Mouse (Mus musculus) embryonic facial prominence, embryonic 11.5 days (tissue): ENCODE measurements around the gene Fes. TPM values are rescaled to one million over a fixed set of nuclear protein-coding genes. Genes with fewer than 3 reads are reported as not detected.
A peak's percentile ranks its signal among the peaks of the same experiment; 100 is the strongest.

Experiments
- ATAC-seq: fragments of 200-750 bp; cut with Nextera tagmentation; replicated peaks from 2 replicates; pipeline ENCODE4 v1.8.0; 2017; ENCODE audit warnings: low read depth; ENCODE audit not compliant: insufficient number of reproducible peaks, low FRiP score, low TSS enrichment
- DNase-seq: peaks from one replicate; pipeline ENCODE4 v3.0.0-alpha.2; 2015; ENCODE audit warnings: low spot score
- H3K27ac ChIP-seq: fragments of 300-500 bp; sonication (generic); replicated peaks from 2 replicates; pipeline ENCODE4 v1.5.1; 2014; ENCODE audit warnings: mild to moderate bottlenecking, low read depth, low read length, control low read depth
- H3K27me3 ChIP-seq: fragments of 300-500 bp; sonication (generic); 2 replicates; pipeline ENCODE4 v1.6.1; 2014; ENCODE audit warnings: mild to moderate bottlenecking, low read length, moderate library complexity, mixed read lengths; ENCODE audit not compliant: control insufficient read depth, insufficient read depth
- H3K36me3 ChIP-seq: fragments of 300-500 bp; sonication (generic); replicated peaks from 2 replicates; pipeline ENCODE4 v1.6.1; 2014; ENCODE audit warnings: low read depth, mild to moderate bottlenecking, low read length, moderate library complexity, mixed read lengths; ENCODE audit not compliant: control insufficient read depth, insufficient read depth
- H3K4me1 ChIP-seq: fragments of 300-500 bp; sonication (generic); 2 replicates; pipeline ENCODE4 v1.6.1; 2014; ENCODE audit warnings: low read length, mixed read lengths; ENCODE audit not compliant: control insufficient read depth, insufficient read depth
- H3K4me2 ChIP-seq: fragments of 300-500 bp; sonication (generic); 2 replicates; pipeline ENCODE4 v1.6.1; 2014; ENCODE audit warnings: low read depth, mild to moderate bottlenecking, control low read depth, low read length, moderate library complexity
- H3K4me3 ChIP-seq: fragments of 300-500 bp; sonication (generic); 2 replicates; pipeline ENCODE4 v1.5.1; 2014; ENCODE audit warnings: low read depth, low read length, control low read depth
- H3K9ac ChIP-seq: fragments of 300-500 bp; sonication (generic); replicated peaks from 2 replicates; pipeline ENCODE4 v1.6.1; 2014; ENCODE audit warnings: mild to moderate bottlenecking, control low read depth, low read length
- H3K9me3 ChIP-seq: fragments of 300-500 bp; sonication (generic); replicated peaks from 2 replicates; pipeline ENCODE4 v1.6.1; 2016; ENCODE audit warnings: mild to moderate bottlenecking, low read length, inconsistent platforms, mixed read lengths; ENCODE audit not compliant: control insufficient read depth
- WGBS: fragments of 180-500 bp; shearing (Covaris S2); extraction: QIAGEN DNeasy Blood & Tissue Kit; methylation state at CpG from one replicate; pipeline ENCODE4 v1.1.7; 2014; 5-methylcytosine and 5-hydroxymethylcytosine counted together
- polyA plus RNA-seq: library from polyadenylated mRNA; unstranded; fragments of >200 nt; fragmentation: Nextera tagmentation; extraction: Ambion mirVana; gene quantifications from 2 replicates; pipeline ENCODE4 v1.2.1, GENCODE M21; 2014

Gene Fes
- polyA plus RNA-seq, 1 experiment from 2014 or later: 8.3 TPM

DNA sequence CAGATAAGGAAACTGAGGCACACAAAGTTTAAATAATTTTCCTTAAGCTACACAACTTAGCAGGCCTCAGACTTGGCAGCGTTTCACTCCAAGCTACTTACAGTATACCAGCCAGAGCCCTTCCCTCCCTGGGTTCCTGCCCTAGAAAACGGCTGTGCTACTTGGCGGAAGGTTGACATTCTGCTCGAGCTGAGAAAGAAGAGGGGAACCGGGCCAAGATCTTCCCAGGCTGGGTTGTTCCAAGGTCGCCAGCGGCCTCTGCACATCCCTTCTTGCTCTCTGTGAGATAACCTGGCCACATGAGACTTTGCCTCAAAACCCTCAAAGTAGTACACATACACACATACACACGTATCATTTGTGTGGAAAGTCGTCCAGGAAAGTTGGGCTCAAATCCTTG is 15.8 kb upstream of the Fes start:
- Histone ChIP-seq H3K9me3 (no peaks in the 10 kb centered on the region), H3K27me3 (no peaks in the 10 kb centered on the region), H3K4me3 (no peak overlapping the region), H3K4me2 (no peak overlapping the region), H3K27ac (no peak overlapping the region), H3K4me1 (peaks cover 6% of the 10 kb centered on the region; the same call in 1 of the 2 replicates), H3K36me3 (no peaks in the 10 kb centered on the region), H3K9ac (no peak overlapping the region)
- 54% methylated on average over 9 of the region's 9 CpGs for WGBS
- DNase-seq (no peak), ATAC-seq (no peak)

DNA sequence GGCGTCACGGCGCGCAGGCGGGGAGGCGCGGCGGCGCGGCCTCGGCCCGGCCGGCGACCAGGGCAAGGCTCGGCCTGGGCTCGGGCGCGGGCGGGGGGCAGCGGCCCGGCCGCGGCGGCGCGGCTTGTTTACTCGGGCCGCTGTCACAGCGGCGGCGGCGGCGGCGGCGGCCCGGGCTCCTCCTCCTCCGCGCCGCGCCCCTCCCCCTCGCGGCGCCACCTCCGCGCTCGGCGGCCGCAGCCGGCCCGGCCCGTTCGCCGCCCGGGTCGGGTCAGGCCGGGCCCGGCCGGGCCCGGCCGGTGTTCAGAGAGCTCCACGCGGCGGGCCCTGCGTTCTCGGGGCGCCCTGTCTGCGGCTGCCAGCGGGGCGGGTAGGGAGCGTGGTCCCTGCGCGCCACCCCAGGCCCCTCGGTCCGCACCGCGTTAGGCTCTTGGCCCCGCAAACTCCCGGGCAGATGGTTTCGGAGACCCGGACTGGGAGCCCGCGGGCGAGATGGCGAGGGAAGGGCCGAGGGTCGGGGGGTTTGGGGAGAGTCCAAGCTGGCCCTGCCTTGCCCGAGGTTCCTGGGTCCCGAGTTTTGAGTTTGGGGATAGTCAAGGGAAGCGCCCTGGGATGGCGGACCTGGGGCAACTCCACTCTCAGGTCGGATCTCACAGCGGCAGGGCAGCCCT is 15.0 kb upstream of the Fes start:
- H3K27ac ChIP-seq: peak overlapping the region; percentile 75
- peak overlapping the region; percentile 93 for H3K9ac ChIP-seq
- peaks cover 6% of the 10 kb centered on the region; the same call in 1 of the 2 replicates for H3K4me1 ChIP-seq
- DNase-seq (peak; percentile 78), ATAC-seq (peak; percentile 31; the same call in 1 of the 2 replicates)
- WGBS: under 1% methylated on average over 36 of the region's 92 CpGs
- H3K36me3 ChIP-seq: no peaks in the 10 kb centered on the region
- peak overlapping the region; percentile 94 for H3K4me2 ChIP-seq
- no peaks in the 10 kb centered on the region for H3K9me3 ChIP-seq
- H3K27me3 ChIP-seq: no peaks in the 10 kb centered on the region
- H3K4me3 ChIP-seq: peak overlapping the region; percentile 94

GRCm38 (mm10) chr7:80401860-80402641 is 14.3 kb upstream of the Fes start:
- Histone ChIP-seq H3K27ac (peak overlapping the region; percentile 75; the same call in 1 of the 2 replicates), H3K36me3 (no peaks in the 10 kb centered on the region; the same call in 1 of the 2 replicates), H3K9ac (peak overlapping the region; percentile 93), H3K4me1 (peaks cover 6% of the 10 kb centered on the region; the same call in 1 of the 2 replicates), H3K4me2 (peak overlapping the region; percentile 94), H3K27me3 (no peaks in the 10 kb centered on the region), H3K4me3 (peak overlapping the region; percentile 94), H3K9me3 (no peaks in the 10 kb centered on the region)
- under 1% methylated on average over 72 of the region's 102 CpGs for WGBS
- DNase-seq (peak; percentile 46), ATAC-seq (peak; percentile 27)

DNA sequence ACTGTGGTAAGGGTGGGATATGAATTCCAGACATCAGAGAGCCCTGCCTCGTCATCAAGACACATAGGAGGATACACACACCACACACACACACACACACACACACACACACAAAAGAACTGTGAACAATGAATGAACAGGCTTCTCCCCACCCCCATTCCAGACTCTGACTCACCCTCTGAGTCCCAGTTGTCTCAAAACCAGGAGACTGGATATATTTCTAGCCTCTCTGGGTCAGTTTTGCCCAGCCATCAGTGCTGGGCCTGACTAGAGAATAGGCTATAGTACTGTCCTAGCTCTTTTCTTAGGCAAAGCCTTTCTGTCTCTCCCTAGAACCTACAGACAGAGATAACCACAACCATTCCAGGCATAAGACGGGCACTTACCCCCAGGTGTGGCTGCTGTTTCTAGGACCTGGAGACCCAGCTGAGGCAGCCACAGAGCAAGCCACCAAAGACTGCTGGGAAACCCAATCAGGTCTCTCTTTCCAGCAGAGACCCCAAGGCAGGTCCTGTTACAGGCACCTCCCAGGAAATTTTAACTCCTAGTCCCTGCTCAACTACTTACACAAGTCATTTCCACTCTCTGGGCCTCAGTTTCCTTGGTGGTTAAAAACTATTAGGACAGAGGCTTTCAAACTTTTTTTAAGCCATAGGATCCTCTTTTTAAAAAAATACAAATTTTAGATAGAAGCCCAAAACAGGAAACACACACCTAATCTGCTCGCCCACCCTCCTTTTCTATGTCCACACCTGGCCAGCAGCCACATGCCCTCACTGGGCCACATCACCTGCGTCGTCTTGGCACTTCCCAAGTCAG is 13.5 kb upstream of the Fes start:
- Histone ChIP-seq H3K4me2 (peak overlapping the region; percentile 94), H3K9me3 (no peaks in the 10 kb centered on the region), H3K9ac (peak overlapping the region; percentile 93), H3K4me1 (peaks cover 6% of the 10 kb centered on the region; the same call in 1 of the 2 replicates), H3K27me3 (no peaks in the 10 kb centered on the region), H3K4me3 (peak overlapping the region; percentile 94), H3K27ac (peak overlapping the region; percentile 75; the same call in 1 of the 2 replicates), H3K36me3 (peaks cover 3% of the 10 kb centered on the region; the same call in 1 of the 2 replicates)
- DNase-seq (peak; percentile 23), ATAC-seq (no peak)
- WGBS: 22% methylated on average over 5 of the region's 5 CpGs

DNA sequence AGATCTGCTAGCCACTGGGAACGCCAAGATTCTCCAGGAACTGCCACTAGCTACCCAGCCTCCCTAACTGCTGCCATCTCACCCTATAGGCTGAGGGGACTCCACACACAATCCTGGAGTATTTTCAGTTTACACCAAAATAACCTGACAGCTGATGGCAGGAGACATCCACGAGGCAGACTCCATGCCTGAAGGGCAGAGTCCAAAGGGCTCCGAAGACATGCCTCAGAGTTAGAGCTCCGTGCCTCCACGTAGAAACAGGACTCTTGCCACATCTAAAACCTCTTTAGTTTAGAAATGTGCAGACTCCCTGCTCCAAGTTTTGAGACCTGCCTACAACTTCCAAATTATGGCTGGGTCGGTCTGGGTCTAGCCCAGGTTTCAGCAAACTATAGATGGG is 12.8 kb upstream of the Fes start:
- no peak overlapping the region for H3K4me3 ChIP-seq
- peaks cover 6% of the 10 kb centered on the region; the same call in 1 of the 2 replicates for H3K4me1 ChIP-seq
- no peak overlapping the region for H3K4me2 ChIP-seq
- 74% methylated on average over 6 of the region's 6 CpGs for WGBS
- DNase-seq (no peak), ATAC-seq (no peak)
- no peaks in the 10 kb centered on the region for H3K9me3 ChIP-seq
- H3K9ac ChIP-seq: no peak overlapping the region
- H3K27me3 ChIP-seq: no peaks in the 10 kb centered on the region
- H3K27ac ChIP-seq: no peak overlapping the region
- peaks cover 3% of the 10 kb centered on the region; the same call in 1 of the 2 replicates for H3K36me3 ChIP-seq

GRCm38 (mm10) chr7:80400099-80400498 is 12.4 kb upstream of the Fes start:
- H3K4me3 ChIP-seq: no peak overlapping the region
- 43% methylated on average over 5 of the region's 5 CpGs for WGBS
- no peak for ATAC-seq

GRCm38 (mm10) chr7:80398654-80399444 is 11.1 kb upstream of the Fes start:
- Histone ChIP-seq H3K4me3 (no peak overlapping the region), H3K9me3 (no peaks in the 10 kb centered on the region), H3K36me3 (peaks cover 3% of the 10 kb centered on the region; the same call in 1 of the 2 replicates), H3K4me1 (peaks cover 6% of the 10 kb centered on the region; the same call in 1 of the 2 replicates), H3K27ac (no peak overlapping the region), H3K9ac (no peak overlapping the region), H3K27me3 (no peaks in the 10 kb centered on the region), H3K4me2 (no peak overlapping the region)
- 81% methylated on average over 9 of the region's 9 CpGs for WGBS
- DNase-seq: no peak
- no peak for ATAC-seq

More at GRCm38 (mm10) chr7:80400099-80400498, 12.4 kb upstream of the Fes start:
- H3K27ac ChIP-seq: no peak overlapping the region
- peaks cover 3% of the 10 kb centered on the region; the same call in 1 of the 2 replicates for H3K36me3 ChIP-seq
- H3K27me3 ChIP-seq: no peaks in the 10 kb centered on the region
- peaks cover 6% of the 10 kb centered on the region; the same call in 1 of the 2 replicates for H3K4me1 ChIP-seq
- H3K4me2 ChIP-seq: no peak overlapping the region
- H3K9ac ChIP-seq: peak overlapping the region; percentile 18; the same call in 1 of the 2 replicates
- DNase-seq: no peak
- H3K9me3 ChIP-seq: no peaks in the 10 kb centered on the region
